Mouse (Mus musculus) intestine, embryonic 14.5 days (tissue): ENCODE data around the gene 1110004F10Rik. TPM values are rescaled to one million over a fixed set of nuclear protein-coding genes. Genes with fewer than 3 reads are reported as not detected.

Experiments
- ATAC-seq: fragments of 200-750 bp; cut with Nextera tagmentation; replicated peaks from 2 replicates; pipeline ENCODE4 v1.8.0; 2017; ENCODE audit warnings: low read depth, moderate number of reproducible peaks, moderate TSS enrichment, moderate library complexity; ENCODE audit not compliant: low FRiP score, low TSS enrichment
- DNase-seq: peaks from one replicate; pipeline ENCODE4 v3.0.0-alpha.2; 2018; ENCODE audit warnings: low spot score
- H3K27ac ChIP-seq: fragments of 300-500 bp; sonication (generic); 2 replicates; pipeline ENCODE4 v1.5.1; 2014; ENCODE audit warnings: low read depth, mild to moderate bottlenecking, control low read depth
- H3K27me3 ChIP-seq: fragments of 300-500 bp; sonication (generic); replicated peaks from 2 replicates; pipeline ENCODE4 v1.6.1; 2014; ENCODE audit warnings: low read length, control low read depth; ENCODE audit not compliant: control insufficient read depth, insufficient read depth
- H3K36me3 ChIP-seq: fragments of 300-500 bp; sonication (generic); 2 replicates; pipeline ENCODE4 v1.6.1; 2014; ENCODE audit warnings: low read length, control low read depth; ENCODE audit not compliant: control insufficient read depth, insufficient read depth
- H3K4me1 ChIP-seq: fragments of 300-500 bp; sonication (generic); replicated peaks from 2 replicates; pipeline ENCODE4 v1.6.1; 2014; ENCODE audit warnings: low read length, control low read depth, mixed read lengths; ENCODE audit not compliant: control insufficient read depth, insufficient read depth
- H3K4me2 ChIP-seq: fragments of 300-500 bp; sonication (generic); 2 replicates; pipeline ENCODE4 v1.6.1; 2014; ENCODE audit warnings: low read length
- H3K4me3 ChIP-seq: fragments of 300-500 bp; sonication (generic); 2 replicates; pipeline ENCODE4 v1.5.1; 2014; ENCODE audit warnings: low read depth, low read length, control low read depth, mixed read lengths
- H3K9ac ChIP-seq: fragments of 300-500 bp; sonication (generic); 2 replicates; pipeline ENCODE4 v1.6.1; 2014; ENCODE audit warnings: mild to moderate bottlenecking, low read length
- H3K9me3 ChIP-seq: fragments of 300-500 bp; sonication (generic); 2 replicates; pipeline ENCODE4 v1.6.1; 2016; ENCODE audit warnings: low read length, control low read depth; ENCODE audit not compliant: control insufficient read depth
- WGBS: fragments of 180-500 bp; shearing (Covaris S2); extraction: QIAGEN DNeasy Blood & Tissue Kit; methylation state at CpG from one replicate; pipeline ENCODE4 v1.1.7; 2014; 5-methylcytosine and 5-hydroxymethylcytosine counted together
- polyA plus RNA-seq: library from polyadenylated mRNA; unstranded; fragments of >200 nt; fragmentation: Nextera tagmentation; extraction: Ambion mirVana; gene quantifications from 2 replicates; pipeline ENCODE4 v1.2.1, GENCODE M21; 2014

Gene 1110004F10Rik
- polyA plus RNA-seq, 1 experiment from 2014 or later: 252 TPM

GRCm38 (mm10) chr7:116111546-116111945 lies 72.3 kb downstream of the 1110004F10Rik start:
- Histone ChIP-seq H3K9ac (no peak overlapping the region), H3K4me3 (no peak overlapping the region), H3K27me3 (no peaks in the 10 kb centered on the region), H3K9me3 (no peaks in the 10 kb centered on the region), H3K4me1 (no peaks in the 10 kb centered on the region), H3K36me3 (peaks cover 2% of the 10 kb centered on the region; the same call in 1 of the 2 replicates), H3K27ac (no peak overlapping the region), H3K4me2 (no peak overlapping the region)
- ATAC-seq (no peak), DNase-seq (peak; percentile 38)
- WGBS: 84% methylated on average over 6 of the region's 6 CpGs

- DNase-seq (peak; percentile 48), ATAC-seq (no peak)
- no peak overlapping the region for H3K27ac ChIP-seq
- no peaks in the 10 kb centered on the region for H3K4me1 ChIP-seq
- 63% methylated on average over 12 of the region's 12 CpGs for WGBS
- no peaks in the 10 kb centered on the region for H3K9me3 ChIP-seq
- H3K27me3 ChIP-seq: no peaks in the 10 kb centered on the region
- no peak overlapping the region for H3K4me3 ChIP-seq
- no peaks in the 10 kb centered on the region for H3K36me3 ChIP-seq
- no peak overlapping the region for H3K4me2 ChIP-seq
- no peak overlapping the region for H3K9ac ChIP-seq
Observed at GRCm38 (mm10) chr7:116115216-116115930, 76.2 kb downstream of the 1110004F10Rik start.

- no peaks in the 10 kb centered on the region for H3K9me3 ChIP-seq
- H3K36me3 ChIP-seq: no peaks in the 10 kb centered on the region
- no peak overlapping the region for H3K9ac ChIP-seq
- 78% methylated on average over 2 of the region's 2 CpGs for WGBS
- DNase-seq: no peak
- H3K27me3 ChIP-seq: no peaks in the 10 kb centered on the region
- H3K4me3 ChIP-seq: no peak overlapping the region
- H3K4me2 ChIP-seq: no peak overlapping the region
- H3K4me1 ChIP-seq: no peaks in the 10 kb centered on the region
- no peak overlapping the region for H3K27ac ChIP-seq
- ATAC-seq: no peak
Observed at GRCm38 (mm10) chr7:116115991-116116390, 76.8 kb downstream of the 1110004F10Rik start.

- Histone ChIP-seq H3K4me1 (no peaks in the 10 kb centered on the region), H3K27ac (no peak overlapping the region), H3K9me3 (no peaks in the 10 kb centered on the region), H3K9ac (no peak overlapping the region), H3K4me3 (no peak overlapping the region), H3K27me3 (no peaks in the 10 kb centered on the region), H3K36me3 (no peaks in the 10 kb centered on the region), H3K4me2 (no peak overlapping the region)
- WGBS: 61% methylated on average over 1 of the region's 1 CpGs
- DNase-seq (no peak), ATAC-seq (no peak)
Observed at GRCm38 (mm10) chr7:116119306-116119857, 80.2 kb downstream of the 1110004F10Rik start.

GRCm38 (mm10) chr7:116120737-116121136 lies 81.5 kb downstream of the 1110004F10Rik start:
- WGBS: 68% methylated on average over 4 of the region's 4 CpGs
- Histone ChIP-seq H3K9me3 (no peaks in the 10 kb centered on the region), H3K36me3 (no peaks in the 10 kb centered on the region), H3K4me2 (no peak overlapping the region), H3K9ac (no peak overlapping the region), H3K4me3 (no peak overlapping the region), H3K4me1 (no peaks in the 10 kb centered on the region), H3K27ac (no peak overlapping the region), H3K27me3 (no peaks in the 10 kb centered on the region)
- ATAC-seq (no peak), DNase-seq (no peak)

GRCm38 (mm10) chr7:116121202-116121601 lies 82.0 kb downstream of the 1110004F10Rik start:
- 64% methylated on average over 11 of the region's 11 CpGs for WGBS
- H3K9ac ChIP-seq: no peak overlapping the region
- no peak overlapping the region for H3K4me2 ChIP-seq
- H3K9me3 ChIP-seq: no peaks in the 10 kb centered on the region
- DNase-seq: no peak
- H3K27ac ChIP-seq: no peak overlapping the region
- ATAC-seq: no peak
- no peak overlapping the region for H3K4me3 ChIP-seq
- no peaks in the 10 kb centered on the region for H3K4me1 ChIP-seq
- H3K36me3 ChIP-seq: no peaks in the 10 kb centered on the region
- H3K27me3 ChIP-seq: no peaks in the 10 kb centered on the region

GRCm38 (mm10) chr7:116122981-116123596 lies 83.9 kb downstream of the 1110004F10Rik start:
- Histone ChIP-seq H3K4me1 (no peaks in the 10 kb centered on the region), H3K27ac (no peak overlapping the region), H3K9me3 (no peaks in the 10 kb centered on the region), H3K36me3 (no peaks in the 10 kb centered on the region), H3K9ac (no peak overlapping the region), H3K4me3 (no peak overlapping the region), H3K27me3 (no peaks in the 10 kb centered on the region), H3K4me2 (no peak overlapping the region)
- DNase-seq (no peak), ATAC-seq (no peak)
- WGBS: 76% methylated on average over 13 of the region's 13 CpGs

GRCm38 (mm10) chr7:116123597-116123985 lies 84.4 kb downstream of the 1110004F10Rik start:
- Histone ChIP-seq H3K4me1 (no peaks in the 10 kb centered on the region), H3K9me3 (no peaks in the 10 kb centered on the region), H3K9ac (no peak overlapping the region), H3K4me2 (no peak overlapping the region), H3K36me3 (no peaks in the 10 kb centered on the region), H3K27me3 (no peaks in the 10 kb centered on the region), H3K4me3 (no peak overlapping the region), H3K27ac (no peak overlapping the region)
- DNase-seq (no peak), ATAC-seq (no peak)
- 77% methylated on average over 2 of the region's 2 CpGs for WGBS
